Mouse (Mus musculus) megakaryocyte, embryonic 14.5 days (primary cell): ENCODE measurements around the gene Afdn. TPM values are rescaled to one million over a fixed set of nuclear protein-coding genes. Genes with fewer than 3 reads are reported as not detected.

ENCODE experiments used
- H3K27me3 ChIP-seq: replicated peaks from 2 replicates; pipeline ENCODE3; 2012; ENCODE audit warnings: inconsistent platforms
- H3K36me3 ChIP-seq: replicated peaks from 2 replicates; pipeline ENCODE3; 2012; ENCODE audit warnings: low read length, inconsistent platforms, mixed read lengths
- H3K4me1 ChIP-seq: 2 replicates; pipeline ENCODE4 v1.6.1; 2012; ENCODE audit warnings: inconsistent platforms
- H3K4me3 ChIP-seq: replicated peaks from 2 replicates; pipeline ENCODE3; 2012; ENCODE audit warnings: moderate library complexity, mild to moderate bottlenecking, inconsistent platforms
- H3K9me3 ChIP-seq: 2 replicates; pipeline ENCODE4 v1.6.1; 2012; ENCODE audit warnings: inconsistent platforms
- FLI1 ChIP-seq: IDR thresholded peaks from 2 replicates; pipeline ENCODE4 v1.6.1; 2012; ENCODE audit warnings: low read length, inconsistent platforms, mixed read lengths
- GATA1 ChIP-seq: IDR thresholded peaks from 3 replicates; pipeline ENCODE4 v1.6.1; 2012; ENCODE audit warnings: mixed read lengths, low read length, inconsistent platforms, borderline replicate concordance
- polyA plus RNA-seq: library from polyadenylated mRNA; stranded (reverse); fragments of >175 nt; gene quantifications from 2 replicates; pipeline ENCODE4 v1.2.3, GENCODE M21; 2012; ENCODE audit warnings: low replicate concordance; ENCODE audit not compliant: insufficient read depth

The Afdn gene
- polyA plus RNA-seq, 1 experiment: 10.6 TPM

- TF ChIP-seq FLI1: no peak
- no peak for TF ChIP-seq GATA1
- H3K9me3 ChIP-seq: 0 out of 2 replicates have a peak, but pooled peaks cover 3% of the 10 kb centered on the region
- H3K27me3 ChIP-seq: no peaks in the 10 kb centered on the region
- H3K4me1 ChIP-seq: 0 out of 2 replicates have a peak, but pooled peaks cover 3% of the 10 kb centered on the region
- no peak overlapping the region for H3K4me3 ChIP-seq
- no peaks in the 10 kb centered on the region for H3K36me3 ChIP-seq
Measured at GRCm38 (mm10) chr17:13797691-13798090, 37.4 kb downstream of the Afdn start.

- peaks cover 6% of the 10 kb centered on the region; the same call in 1 of the 2 replicates for H3K9me3 ChIP-seq
- TF ChIP-seq FLI1: no peak
- 0 out of 2 replicates have a peak, but pooled peaks cover 3% of the 10 kb centered on the region for H3K4me1 ChIP-seq
- no peaks in the 10 kb centered on the region for H3K36me3 ChIP-seq
- H3K4me3 ChIP-seq: no peak overlapping the region
- H3K27me3 ChIP-seq: no peaks in the 10 kb centered on the region
Measured at GRCm38 (mm10) chr17:13802836-13803408, 42.6 kb downstream of the Afdn start.

- Histone ChIP-seq H3K4me1 (no peaks in the 10 kb centered on the region), H3K36me3 (no peaks in the 10 kb centered on the region), H3K9me3 (peaks cover 3% of the 10 kb centered on the region; the same call in 1 of the 2 replicates), H3K4me3 (no peak overlapping the region), H3K27me3 (no peaks in the 10 kb centered on the region)
- TF ChIP-seq GATA1 (no peak), FLI1 (no peak)
Measured at GRCm38 (mm10) chr17:13806016-13806415, 45.7 kb downstream of the Afdn start.

- H3K9me3 ChIP-seq: no peaks in the 10 kb centered on the region
- H3K27me3 ChIP-seq: no peaks in the 10 kb centered on the region
- no peaks in the 10 kb centered on the region for H3K36me3 ChIP-seq
- no peaks in the 10 kb centered on the region for H3K4me1 ChIP-seq
- TF ChIP-seq GATA1: no peak
- TF ChIP-seq FLI1: no peak
- no peak overlapping the region for H3K4me3 ChIP-seq
Measured at GRCm38 (mm10) chr17:13817789-13818188, 57.5 kb downstream of the Afdn start.

- no peak overlapping the region for H3K4me3 ChIP-seq
- no peaks in the 10 kb centered on the region for H3K27me3 ChIP-seq
- no peaks in the 10 kb centered on the region for H3K36me3 ChIP-seq
- no peaks in the 10 kb centered on the region for H3K4me1 ChIP-seq
- no peak for TF ChIP-seq FLI1
- no peak for TF ChIP-seq GATA1
- H3K9me3 ChIP-seq: no peaks in the 10 kb centered on the region
Measured at GRCm38 (mm10) chr17:13819342-13819741, 59.0 kb downstream of the Afdn start.

GRCm38 (mm10) chr17:13820676-13821075, 60.3 kb downstream of the Afdn start:
- TF ChIP-seq GATA1: no peak
- TF ChIP-seq FLI1: no peak
- no peaks in the 10 kb centered on the region for H3K36me3 ChIP-seq
- no peaks in the 10 kb centered on the region for H3K4me1 ChIP-seq
- no peaks in the 10 kb centered on the region for H3K9me3 ChIP-seq
- no peaks in the 10 kb centered on the region for H3K27me3 ChIP-seq
- H3K4me3 ChIP-seq: no peak overlapping the region

- Histone ChIP-seq H3K9me3 (no peaks in the 10 kb centered on the region), H3K4me1 (no peaks in the 10 kb centered on the region), H3K36me3 (no peaks in the 10 kb centered on the region), H3K4me3 (no peak overlapping the region), H3K27me3 (no peaks in the 10 kb centered on the region)
- no peak for TF ChIP-seq GATA1
- no peak for TF ChIP-seq FLI1
Measured at GRCm38 (mm10) chr17:13825421-13825820, 65.1 kb downstream of the Afdn start.

- Histone ChIP-seq H3K4me1 (no peaks in the 10 kb centered on the region), H3K9me3 (no peaks in the 10 kb centered on the region), H3K27me3 (no peaks in the 10 kb centered on the region), H3K4me3 (no peak overlapping the region), H3K36me3 (no peaks in the 10 kb centered on the region)
- TF ChIP-seq FLI1 (no peak), GATA1 (no peak)
Measured at GRCm38 (mm10) chr17:13830234-13830633, 69.9 kb downstream of the Afdn start.

GRCm38 (mm10) chr17:13830636-13831341, 70.5 kb downstream of the Afdn start:
- H3K4me3 ChIP-seq: no peak overlapping the region
- TF ChIP-seq FLI1: no peak
- no peak for TF ChIP-seq GATA1
- no peaks in the 10 kb centered on the region for H3K9me3 ChIP-seq
- no peaks in the 10 kb centered on the region for H3K36me3 ChIP-seq
- H3K4me1 ChIP-seq: no peaks in the 10 kb centered on the region
- no peaks in the 10 kb centered on the region for H3K27me3 ChIP-seq

GRCm38 (mm10) chr17:13835876-13836275, 75.5 kb downstream of the Afdn start:
- Histone ChIP-seq H3K4me3 (no peak overlapping the region), H3K4me1 (no peaks in the 10 kb centered on the region), H3K27me3 (no peaks in the 10 kb centered on the region), H3K9me3 (no peaks in the 10 kb centered on the region), H3K36me3 (no peaks in the 10 kb centered on the region)
- TF ChIP-seq GATA1 (no peak), FLI1 (no peak)
